Comparison of ENCODE assay signal across 27 mouse cellular contexts in the genomic region with DNA sequence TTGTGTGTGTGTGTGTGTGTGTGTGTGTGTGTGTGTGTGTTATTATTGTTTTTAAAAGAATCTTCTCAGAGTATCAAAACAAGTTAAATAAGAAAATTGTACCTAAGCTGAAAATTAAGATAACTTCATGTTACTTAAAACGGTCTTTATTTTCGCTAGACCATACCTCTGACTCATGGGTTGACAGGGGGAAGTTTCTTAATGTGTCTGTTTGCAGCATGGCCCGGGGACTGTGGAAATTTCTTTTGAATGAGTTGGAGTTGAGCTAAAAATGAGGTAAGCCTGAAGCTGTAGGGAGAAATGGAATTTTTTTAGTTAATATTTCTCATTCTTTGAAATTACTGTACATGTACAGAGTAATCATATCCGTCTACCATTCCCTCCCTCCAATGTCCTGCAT. TPM values are rescaled to one million over a fixed set of nuclear protein-coding genes. Genes with fewer than 3 reads are reported as not detected.
DNase-seq lines count a peak whose midpoint lies in the region; ATAC-seq and TF ChIP-seq lines count a peak whose summit lies in the region.
"Had no signal": no experiment of that assay in that cellular context is flagged by ENCODE, and none has a peak within 500 bp of the region (broad histone marks: within the 10 kb centered on the region; RNA-seq: fewer than 3 reads in every experiment).

No protein-coding gene starts in this region.

- H3K4me1 ChIP-seq in cerebellum, adult 2 months (ENCODE audit: control insufficient read depth, insufficient read depth, low read length), result peaks cover 13% of the 10 kb centered on the region; the same call in 1 of the 2 replicates
- H3K4me1 ChIP-seq in bone marrow macrophage, adult 2 months (ENCODE audit: control insufficient read depth, insufficient read depth, low read length), result peaks cover 12% of the 10 kb centered on the region
- H3K4me1 ChIP-seq in forebrain, embryonic 11.5 days (replicated peaks; ENCODE audit: control insufficient read depth, insufficient read depth, low read length), result no peaks in the 10 kb centered on the region
- H3K4me1 ChIP-seq: forebrain, embryonic 13.5 days; heart, embryonic 10.5 days; heart, embryonic 15.5 days; intestine, embryonic 15.5 days; limb, embryonic 12.5 days; lung, embryonic 15.5 days; megakaryocyte, embryonic 14.5 days; midbrain, embryonic 13.5 days had no signal

- H3K36me3 ChIP-seq in forebrain, embryonic 11.5 days (ENCODE audit: control insufficient read depth, insufficient read depth, low read length), result no peaks in the 10 kb centered on the region
- H3K36me3 ChIP-seq: embryonic facial prominence, embryonic 13.5 days; heart, embryonic 10.5 days; heart, embryonic 15.5 days; intestine, embryonic 15.5 days; limb, embryonic 12.5 days; lung, embryonic 15.5 days; midbrain, embryonic 13.5 days had no signal

- peak; percentile 86 for ATAC-seq in megakaryocyte, adult 5-6 weeks (ENCODE audit: poor library complexity, severe bottlenecking)
- ATAC-seq in forebrain, embryonic 11.5 days (replicated peaks; ENCODE audit: low FRiP score), result no peak
- ATAC-seq: forebrain, embryonic 13.5 days; hindbrain, postnatal 0 days; intestine, embryonic 15.5 days; midbrain, embryonic 13.5 days had no signal

- no peaks in the 10 kb centered on the region for H3K9me3 ChIP-seq in forebrain, embryonic 11.5 days (ENCODE audit: control insufficient read depth, low read length)
- H3K9me3 ChIP-seq: embryonic facial prominence, embryonic 13.5 days; forebrain, embryonic 13.5 days; heart, embryonic 10.5 days; heart, embryonic 15.5 days; intestine, embryonic 15.5 days; limb, embryonic 12.5 days; lung, embryonic 15.5 days; megakaryocyte, embryonic 14.5 days; midbrain, embryonic 13.5 days had no signal

- H3K4me2 ChIP-seq in forebrain, embryonic 11.5 days (ENCODE audit: low read depth, low read length, severe bottlenecking), result no peak overlapping the region
- H3K4me2 ChIP-seq: embryonic facial prominence, embryonic 13.5 days; forebrain, embryonic 13.5 days; heart, embryonic 15.5 days; intestine, embryonic 15.5 days; limb, embryonic 12.5 days; liver, embryonic 11.5 days; lung, embryonic 15.5 days; midbrain, embryonic 13.5 days had no signal

- no peak overlapping the region for H3K4me3 ChIP-seq in cerebellum, adult 2 months (replicated peaks; ENCODE audit: insufficient read depth, low read depth, low read length)
- H3K4me3 ChIP-seq in bone marrow macrophage, adult 2 months (ENCODE audit: insufficient read depth, low read length), result no peak overlapping the region
- H3K4me3 ChIP-seq in forebrain, embryonic 11.5 days (ENCODE audit: low read depth, low read length), result no peak overlapping the region
- H3K4me3 ChIP-seq: embryonic facial prominence, embryonic 13.5 days; erythroblast, embryonic 14.5 days; forebrain, embryonic 13.5 days; heart, embryonic 10.5 days; heart, embryonic 15.5 days; intestine, embryonic 15.5 days; limb, embryonic 12.5 days; lung, embryonic 15.5 days; megakaryocyte, embryonic 14.5 days; midbrain, embryonic 13.5 days had no signal

- no peak for DNase-seq in cerebellum, adult 2 months
- no peak for DNase-seq in cerebellum, postnatal 4 days (ENCODE audit: low spot score in 2 of 2)
- peak; percentile 55 for DNase-seq in 3134 (ENCODE audit: extremely low read depth, insufficient read length, low spot score)
- DNase-seq in kidney, adult 11 months, result no peak
- no peak for DNase-seq in forebrain, embryonic 11.5 days (ENCODE audit: low spot score)
- DNase-seq in thymus, adult 18-20 months, result no peak
- DNase-seq: gastrocnemius, postnatal 10 days; kidney, postnatal 10 days; right cerebral cortex, adult 18-20 months; right cerebral cortex, postnatal 4 days; thymus, adult 2 months; thymus, postnatal 36 days had no signal

- no peak overlapping the region for H3K9ac ChIP-seq in forebrain, embryonic 11.5 days (ENCODE audit: low read length)
- H3K9ac ChIP-seq: embryonic facial prominence, embryonic 13.5 days; forebrain, embryonic 13.5 days; heart, embryonic 15.5 days; intestine, embryonic 15.5 days; limb, embryonic 12.5 days; lung, embryonic 15.5 days; midbrain, embryonic 13.5 days had no signal

- no peak for TF ChIP-seq POLR2A in cerebellum, adult 2 months (IDR thresholded peaks at IDR 0.05; ENCODE audit: borderline replicate concordance, insufficient read depth, low read length)
- TF ChIP-seq POLR2A in bone marrow macrophage, adult 2 months (IDR thresholded peaks at IDR 0.05; ENCODE audit: borderline replicate concordance, low read depth, low read length), result no peak

- no peak for TF ChIP-seq CTCF in cerebellum, adult 2 months (IDR thresholded peaks at IDR 0.05; ENCODE audit: borderline replicate concordance, insufficient read depth, low read depth, low read length)
- no peak for TF ChIP-seq CTCF in bone marrow macrophage, adult 2 months (IDR thresholded peaks at IDR 0.05; ENCODE audit: low read depth, low read length)

- H3K27me3 ChIP-seq in cerebellum, adult 2 months (ENCODE audit: control insufficient read depth, insufficient read depth, low read length), result no peaks in the 10 kb centered on the region
- no peaks in the 10 kb centered on the region for H3K27me3 ChIP-seq in forebrain, embryonic 11.5 days (ENCODE audit: control insufficient read depth, insufficient read depth, low read length)
- H3K27me3 ChIP-seq: embryonic facial prominence, embryonic 13.5 days; forebrain, embryonic 13.5 days; heart, embryonic 15.5 days; intestine, embryonic 15.5 days; limb, embryonic 12.5 days; lung, embryonic 15.5 days; megakaryocyte, embryonic 14.5 days; midbrain, embryonic 13.5 days had no signal

- H3K27ac ChIP-seq in cerebellum, adult 2 months (ENCODE audit: insufficient read depth, low read length), result peak overlapping the region; percentile 99
- peak overlapping the region; percentile 15; the same call in 1 of the 2 replicates for H3K27ac ChIP-seq in bone marrow macrophage, adult 2 months (ENCODE audit: insufficient read depth, low read depth, low read length)
- H3K27ac ChIP-seq in forebrain, embryonic 11.5 days (ENCODE audit: low read depth, low read length), result no peak overlapping the region
- H3K27ac ChIP-seq: embryonic facial prominence, embryonic 13.5 days; forebrain, embryonic 13.5 days; heart, embryonic 10.5 days; heart, embryonic 15.5 days; hindbrain, postnatal 0 days; intestine, embryonic 15.5 days; limb, embryonic 12.5 days; lung, embryonic 15.5 days; midbrain, embryonic 13.5 days; stomach, postnatal 0 days had no signal

- WGBS in cerebellum, adult 2 months, result 93% methylated on average over 4 of the region's 4 CpGs
- 92% methylated on average over 4 of the region's 4 CpGs for WGBS in forebrain, embryonic 11.5 days

RNA-seq across cellular contexts. Expression of a gene that starts 42.5 kb away (rescaled TPM):
- polyA plus RNA-seq in cerebellum, adult 2 months (2012; rRNA removed), result 18.2 and 19.9 TPM in 2 replicates
- 0.17 TPM in 1 of 2 replicates, not detected in the other for polyA plus RNA-seq in bone marrow macrophage, adult 2 months (2012; ENCODE audit: insufficient read depth, insufficient read length, missing spikeins)
- total RNA-seq in megakaryocyte, adult 5-6 weeks (2015), result not detected in 2 replicates
- 0.07 TPM in 1 of 2 replicates, not detected in the other for total RNA-seq in megakaryocyte, adult 5-6 weeks (2017)
- 2.0 and 2.3 TPM in 2 replicates for polyA plus RNA-seq in forebrain, embryonic 11.5 days (2014; fragmentation: Nextera tagmentation; extraction: Ambion mirVana)

RNA-seq across cellular contexts. Expression of a gene that starts 57.4 kb away (rescaled TPM):
- polyA plus RNA-seq in cerebellum, adult 2 months (2012; rRNA removed), result 14.2 and 15.5 TPM in 2 replicates
- polyA plus RNA-seq in bone marrow macrophage, adult 2 months (2012; ENCODE audit: insufficient read depth, insufficient read length, missing spikeins), result 4.2 and 4.6 TPM in 2 replicates
- total RNA-seq in megakaryocyte, adult 5-6 weeks (2015), result 69.0 and 92.7 TPM in 2 replicates
- total RNA-seq in megakaryocyte, adult 5-6 weeks (2017), result 80.1 and 87.1 TPM in 2 replicates
- polyA plus RNA-seq in forebrain, embryonic 11.5 days (2014; fragmentation: Nextera tagmentation; extraction: Ambion mirVana), result 2.9 and 3.4 TPM in 2 replicates
- polyA plus RNA-seq: erythroblast, embryonic 14.5 days had no signal
